Mouse (Mus musculus) liver, postnatal 0 days (tissue): ENCODE measurements around the gene Emilin1. TPM values are rescaled to one million over a fixed set of nuclear protein-coding genes. Genes with fewer than 3 reads are reported as not detected.

ENCODE experiments used
- ATAC-seq: fragments of 200-750 bp; cut with Nextera tagmentation; 2 replicates; pipeline ENCODE4 v1.8.0; 2017; ENCODE audit warnings: mild to moderate bottlenecking, moderate library complexity
- DNase-seq: peaks from one replicate; pipeline ENCODE4 v3.0.0-alpha.2; 2016
- H3K27ac ChIP-seq: fragments of 300-500 bp; sonication (generic); 2 replicates; pipeline ENCODE4 v1.5.1; 2014; ENCODE audit warnings: antibody characterized with exemption, moderate library complexity, mild to moderate bottlenecking, low read depth
- H3K27me3 ChIP-seq: fragments of 300-500 bp; sonication (generic); 2 replicates; pipeline ENCODE4 v1.6.1; 2014; ENCODE audit warnings: low read length, control low read depth, mixed read lengths; ENCODE audit not compliant: insufficient read depth
- H3K36me3 ChIP-seq: fragments of 300-500 bp; sonication (generic); replicated peaks from 2 replicates; pipeline ENCODE4 v1.6.1; 2014; ENCODE audit warnings: mild to moderate bottlenecking, control low read depth, low read length, moderate library complexity, mixed read lengths; ENCODE audit not compliant: insufficient read depth
- H3K4me1 ChIP-seq: fragments of 300-500 bp; sonication (generic); 2 replicates; pipeline ENCODE4 v1.6.1; 2014; ENCODE audit warnings: antibody characterized with exemption, mild to moderate bottlenecking, control low read depth; ENCODE audit not compliant: insufficient read depth
- H3K4me2 ChIP-seq: fragments of 300-500 bp; sonication (generic); 2 replicates; pipeline ENCODE4 v1.6.1; 2014; ENCODE audit warnings: low read depth, mild to moderate bottlenecking, low read length, moderate library complexity, mixed read lengths
- H3K4me3 ChIP-seq: fragments of 300-500 bp; sonication (generic); 2 replicates; pipeline ENCODE4 v1.5.1; 2014; ENCODE audit warnings: low read depth, low read length
- H3K9ac ChIP-seq: fragments of 300-500 bp; sonication (generic); replicated peaks from 2 replicates; pipeline ENCODE4 v1.6.1; 2014; ENCODE audit warnings: mild to moderate bottlenecking, moderate library complexity
- H3K9me3 ChIP-seq: fragments of 300-500 bp; sonication (generic); 2 replicates; pipeline ENCODE4 v1.6.1; 2016; ENCODE audit warnings: mild to moderate bottlenecking, control low read depth, low read length, mixed read lengths
- CTCF ChIP-seq: sonication (generic); IDR thresholded peaks from 2 replicates; pipeline ENCODE4 v1.5.1; 2016; ENCODE audit warnings: antibody characterized with exemption, low read depth
- EP300 ChIP-seq: IDR thresholded peaks from 2 replicates; pipeline ENCODE4 v1.6.1; 2016; ENCODE audit warnings: antibody characterized with exemption, low read depth, mild to moderate bottlenecking
- WGBS: fragments of 180-500 bp; shearing (Covaris S2); extraction: QIAGEN DNeasy Blood & Tissue Kit; methylation state at CpG from one replicate; pipeline ENCODE4 v1.1.7; 2014; ENCODE audit not compliant: insufficient replicate concordance; 5-methylcytosine and 5-hydroxymethylcytosine counted together
- polyA plus RNA-seq: library from polyadenylated mRNA; unstranded; fragments of >200 nt; fragmentation: Nextera tagmentation; extraction: Ambion mirVana; gene quantifications from 2 replicates; pipeline ENCODE4 v1.2.1, GENCODE M21; 2015

Gene Emilin1
- polyA plus RNA-seq, 1 experiment from 2014 or later = 30.9 TPM

DNA sequence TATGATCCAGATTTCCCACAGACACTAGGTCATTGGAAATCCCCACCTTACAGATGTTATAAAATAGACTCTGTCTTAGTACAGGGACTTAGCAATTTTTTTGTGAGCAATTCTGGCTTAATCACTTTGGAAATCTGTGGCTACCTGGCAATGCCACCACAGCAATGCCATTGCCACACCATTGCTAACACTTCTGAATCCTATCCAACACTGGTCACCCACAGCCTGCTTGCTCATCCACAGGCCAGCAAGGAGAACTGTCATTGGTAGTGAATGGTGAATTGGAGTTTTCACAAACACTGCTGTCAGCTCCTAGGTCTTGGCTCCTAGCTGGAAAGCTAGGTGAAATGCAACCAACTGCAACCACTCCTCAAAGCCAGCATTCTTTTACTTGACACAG lies 2.7 kb upstream of the Emilin1 start:
- no peak overlapping the region for H3K9ac ChIP-seq

DNA sequence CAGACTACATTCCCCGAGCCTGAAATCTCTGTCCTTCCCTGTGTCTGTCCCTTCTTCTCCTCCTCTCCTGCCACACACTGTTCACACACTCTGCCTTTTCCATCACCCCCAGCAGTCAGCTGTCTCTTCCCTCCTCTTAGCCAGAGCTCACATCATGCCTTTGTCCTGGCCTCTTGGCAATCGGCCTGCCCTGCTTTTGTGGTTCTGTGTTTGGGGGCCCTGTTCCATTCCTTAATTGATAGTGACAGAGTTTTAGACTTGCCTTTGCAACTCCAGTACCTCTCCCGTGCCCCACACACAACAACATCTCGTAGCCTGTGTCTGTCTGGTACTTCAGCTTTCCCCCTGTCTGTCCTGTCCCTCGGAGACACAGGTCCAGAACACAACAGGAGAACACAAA lies 1.0 kb upstream of the Emilin1 start:
- 60% methylated on average over 5 of the region's 5 CpGs for WGBS
- H3K9ac ChIP-seq = no peak overlapping the region
- no peak for DNase-seq

More for the DNA sequence above, 2.7 kb upstream of the Emilin1 start:
- H3K36me3 ChIP-seq = peaks cover 6% of the 10 kb centered on the region
- no peak overlapping the region for H3K4me3 ChIP-seq
- H3K9me3 ChIP-seq = no peaks in the 10 kb centered on the region
- H3K27ac ChIP-seq = peak overlapping the region; percentile 93
- no peak overlapping the region for H3K4me2 ChIP-seq
- TF ChIP-seq EP300 (no peak), CTCF (no peak)
- ATAC-seq (no peak), DNase-seq (no peak)
- peaks cover 86% of the 10 kb centered on the region for H3K4me1 ChIP-seq
- H3K27me3 ChIP-seq = no peaks in the 10 kb centered on the region

DNA sequence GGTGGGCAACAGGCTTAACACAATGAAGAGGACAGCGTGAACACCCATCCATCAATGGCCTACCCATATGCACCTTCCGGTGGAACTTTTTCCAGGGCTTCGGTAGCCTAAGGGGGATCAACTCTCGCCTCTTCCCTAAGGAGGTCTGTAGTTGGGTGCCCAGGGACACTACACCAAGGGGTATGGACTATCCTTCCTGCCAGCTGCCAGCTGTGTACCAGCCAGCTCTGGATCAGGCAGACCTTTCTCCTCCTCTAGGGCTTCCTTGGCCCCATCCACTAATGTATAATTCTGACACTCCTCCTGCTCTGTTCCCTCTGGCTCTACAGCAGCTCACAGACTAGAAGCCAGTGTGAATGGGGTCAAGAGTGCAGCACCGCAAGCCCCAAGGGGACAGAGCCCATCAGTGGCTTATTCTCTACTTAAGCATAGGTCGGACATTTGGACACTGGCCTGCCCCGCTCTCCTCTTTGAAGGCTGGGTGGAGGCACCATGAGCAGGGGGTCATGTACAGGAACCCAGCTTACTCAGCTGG lies 966 bp downstream of the Emilin1 start:
- H3K4me1 ChIP-seq = peaks cover 69% of the 10 kb centered on the region
- WGBS = 34% methylated on average over 7 of the region's 7 CpGs
- H3K9ac ChIP-seq = peak overlapping the region; percentile 64
- H3K27ac ChIP-seq = peak overlapping the region; percentile 83
- H3K4me2 ChIP-seq = peak overlapping the region; percentile 69
- DNase-seq (peak; percentile 17), ATAC-seq (no peak)
- TF ChIP-seq CTCF (no peak), EP300 (no peak)
- H3K4me3 ChIP-seq = peak overlapping the region; percentile 48
- no peaks in the 10 kb centered on the region for H3K27me3 ChIP-seq
- peaks cover 8% of the 10 kb centered on the region; the same call in 1 of the 2 replicates for H3K36me3 ChIP-seq
- H3K9me3 ChIP-seq = no peaks in the 10 kb centered on the region

More for the DNA sequence above, 1.0 kb upstream of the Emilin1 start:
- Histone ChIP-seq H3K36me3 (0 out of 2 replicates have a peak, but pooled peaks cover under 1% of the 10 kb centered on the region), H3K4me1 (peaks cover 81% of the 10 kb centered on the region), H3K27ac (peak overlapping the region; percentile 83), H3K4me3 (no peak overlapping the region), H3K4me2 (no peak overlapping the region), H3K9me3 (no peaks in the 10 kb centered on the region), H3K27me3 (no peaks in the 10 kb centered on the region)
- no peak for ATAC-seq
- TF ChIP-seq EP300 (no peak), CTCF (no peak)

DNA sequence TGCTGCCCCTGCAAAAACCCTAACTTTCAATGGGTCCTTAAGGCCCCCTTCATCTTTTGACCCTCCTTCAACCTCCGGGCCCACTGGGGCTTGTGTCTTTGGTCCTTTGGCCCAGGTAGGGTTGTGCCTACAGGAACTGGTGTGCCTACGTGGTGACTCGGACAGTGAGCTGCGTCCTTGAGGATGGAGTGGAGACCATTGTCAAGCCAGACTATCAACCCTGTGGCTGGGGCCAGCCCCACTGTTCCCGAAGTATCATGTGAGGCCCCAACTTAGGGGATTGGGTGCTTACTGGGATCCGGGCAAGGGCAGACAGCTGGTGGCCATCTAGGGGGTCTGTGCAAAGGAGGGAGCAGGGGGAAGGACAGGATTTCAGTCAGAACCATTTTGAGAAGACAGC lies 1.6 kb downstream of the Emilin1 start:
- H3K4me1 ChIP-seq = peaks cover 63% of the 10 kb centered on the region
- H3K9me3 ChIP-seq = no peaks in the 10 kb centered on the region
- H3K4me2 ChIP-seq = peak overlapping the region; percentile 69
- no peaks in the 10 kb centered on the region for H3K27me3 ChIP-seq
- ATAC-seq (no peak), DNase-seq (peak; percentile 21)
- H3K36me3 ChIP-seq = peaks cover 10% of the 10 kb centered on the region; the same call in 1 of the 2 replicates
- TF ChIP-seq EP300 (no peak), CTCF (no peak)
- H3K4me3 ChIP-seq = peak overlapping the region; percentile 48
- H3K9ac ChIP-seq = peak overlapping the region; percentile 64
- 31% methylated on average over 6 of the region's 6 CpGs for WGBS
- H3K27ac ChIP-seq = peak overlapping the region; percentile 83

DNA sequence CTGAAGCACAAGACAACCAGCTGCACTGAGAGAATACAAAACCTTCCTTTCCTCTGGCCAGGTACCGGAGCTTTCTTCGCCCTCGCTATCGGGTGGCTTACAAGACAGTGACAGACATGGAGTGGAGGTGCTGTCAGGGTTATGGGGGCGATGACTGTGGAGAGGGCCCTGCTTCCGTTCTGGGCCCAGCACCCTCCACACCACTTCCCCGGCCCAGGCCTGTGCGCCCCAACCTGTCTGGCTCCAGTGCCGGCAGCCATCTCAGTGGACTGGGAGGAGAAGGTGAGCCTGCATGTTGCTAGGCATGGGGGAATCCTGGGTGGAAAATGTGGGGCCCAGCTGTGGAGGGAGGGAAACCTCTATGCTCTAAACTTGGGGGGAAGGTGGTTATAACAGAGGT lies 2.3 kb downstream of the Emilin1 start:
- DNase-seq (no peak), ATAC-seq (peak; percentile 6; the same call in 1 of the 2 replicates)
- Histone ChIP-seq H3K4me1 (peaks cover 63% of the 10 kb centered on the region), H3K27me3 (no peaks in the 10 kb centered on the region), H3K9ac (peak overlapping the region; percentile 64), H3K4me2 (peak overlapping the region; percentile 69), H3K4me3 (peak overlapping the region; percentile 48), H3K9me3 (no peaks in the 10 kb centered on the region), H3K36me3 (peaks cover 11% of the 10 kb centered on the region), H3K27ac (peak overlapping the region; percentile 83)
- TF ChIP-seq CTCF (no peak), EP300 (no peak)
- WGBS = 26% methylated on average over 9 of the region's 9 CpGs

DNA sequence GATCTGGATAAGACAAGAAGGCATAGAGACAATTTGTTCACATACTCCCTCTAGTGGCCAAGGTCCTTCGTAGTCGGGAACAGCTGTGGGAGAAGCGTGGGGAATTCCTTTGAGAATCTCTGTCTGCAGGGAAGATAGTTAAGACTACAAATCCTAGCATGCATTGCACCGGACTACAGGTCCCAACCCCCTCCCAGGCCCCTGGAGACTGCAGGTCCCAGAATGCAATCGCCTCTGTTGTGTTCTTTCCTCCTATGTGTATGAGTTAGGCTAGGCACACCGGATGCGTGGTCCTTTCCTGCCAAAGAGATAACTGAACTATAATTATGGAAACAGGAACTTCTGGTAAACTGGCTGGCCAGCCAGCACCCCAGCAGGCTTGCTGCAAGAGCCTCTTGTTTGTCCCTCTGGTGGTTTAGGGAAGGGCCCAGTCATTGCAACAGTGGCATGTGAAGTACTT lies 2.8 kb downstream of the Emilin1 start:
- DNase-seq (peak; percentile 79), ATAC-seq (peak; percentile 80)
- Histone ChIP-seq H3K9me3 (no peaks in the 10 kb centered on the region), H3K4me3 (peak overlapping the region; percentile 48; the same call in 1 of the 2 replicates), H3K4me2 (peak overlapping the region; percentile 69), H3K4me1 (peaks cover 63% of the 10 kb centered on the region), H3K27ac (peak overlapping the region; percentile 83), H3K27me3 (no peaks in the 10 kb centered on the region), H3K36me3 (peaks cover 11% of the 10 kb centered on the region), H3K9ac (no peak overlapping the region)
- peak; percentile 73 for TF ChIP-seq EP300
- peak; percentile 77 for TF ChIP-seq CTCF
- 0% methylated on average over 7 of the region's 7 CpGs for WGBS
